Mouse (Mus musculus) neural tube, embryonic 12.5 days (tissue): Measurements from ENCODE around the gene Olfr934. TPM values are rescaled to one million over a fixed set of nuclear protein-coding genes. Genes with fewer than 3 reads are reported as not detected.
A peak's percentile ranks its signal among the peaks of the same experiment; 100 is the strongest.

ENCODE experiments used
- ATAC-seq: fragments of 200-750 bp; cut with Nextera tagmentation; 2 replicates; pipeline ENCODE4 v1.8.0; 2017; ENCODE audit warnings: low read depth, mild to moderate bottlenecking, moderate TSS enrichment, moderate library complexity; ENCODE audit not compliant: low FRiP score
- H3K27ac ChIP-seq: fragments of 300-500 bp; sonication (generic); 2 replicates; pipeline ENCODE4 v1.5.1; 2016
- H3K27me3 ChIP-seq: fragments of 300-500 bp; sonication (generic); replicated peaks from 2 replicates; pipeline ENCODE4 v1.6.1; 2016; ENCODE audit warnings: mild to moderate bottlenecking
- H3K36me3 ChIP-seq: fragments of 300-500 bp; sonication (generic); 2 replicates; pipeline ENCODE4 v1.6.1; 2016; ENCODE audit warnings: mild to moderate bottlenecking
- H3K4me1 ChIP-seq: fragments of 300-500 bp; sonication (generic); 2 replicates; pipeline ENCODE4 v1.6.1; 2016
- H3K4me2 ChIP-seq: fragments of 300-500 bp; sonication (generic); replicated peaks from 2 replicates; pipeline ENCODE4 v1.6.1; 2016; ENCODE audit warnings: mild to moderate bottlenecking
- H3K4me3 ChIP-seq: fragments of 300-500 bp; sonication (generic); 2 replicates; pipeline ENCODE4 v1.5.1; 2016
- H3K9ac ChIP-seq: fragments of 300-500 bp; sonication (generic); 2 replicates; pipeline ENCODE4 v1.6.1; 2016; ENCODE audit warnings: mild to moderate bottlenecking
- H3K9me3 ChIP-seq: fragments of 300-500 bp; sonication (generic); 2 replicates; pipeline ENCODE4 v1.6.1; 2016; ENCODE audit warnings: mild to moderate bottlenecking
- WGBS: fragments of 180-500 bp; shearing (Covaris S2); methylation state at CpG from one replicate; pipeline ENCODE4 v1.1.7; 2016; 5-methylcytosine and 5-hydroxymethylcytosine counted together
- polyA plus RNA-seq: library from polyadenylated mRNA; unstranded; fragments of >200 nt; fragmentation: Nextera tagmentation; extraction: Ambion mirVana; gene quantifications from 2 replicates; pipeline ENCODE4 v1.2.1, GENCODE M21; 2016

Olfr934 gene
- not detected in 2 replicates for polyA plus RNA-seq

- Histone ChIP-seq H3K4me3 (no peak within 1 kb of the TSS), H3K9me3 (no peaks in the 10 kb centered on the region), H3K9ac (no peak within 1 kb of the TSS), H3K36me3 (no peaks in the 10 kb centered on the region), H3K4me2 (no peak within 1 kb of the TSS), H3K4me1 (no peaks in the 10 kb centered on the region), H3K27ac (no peak within 1 kb of the TSS), H3K27me3 (no peaks in the 10 kb centered on the region)
- ATAC-seq = no peak
- 90% methylated on average over 2 of the region's 2 CpGs for WGBS
Measured at GRCm38 (mm10) chr9:38988215-38988614, at the start of gene Olfr934. Gene Olfr934, minus strand, starts transcription at chr9:38988315.

GRCm38 (mm10) chr9:39023277-39023676, 35.2 kb upstream of the Olfr934 start, which contains the start of gene Olfr146:
Gene Olfr146, minus strand, starts transcription at chr9:39023377.
- Histone ChIP-seq H3K4me1 (no peaks in the 10 kb centered on the region), H3K27me3 (no peaks in the 10 kb centered on the region), H3K36me3 (no peaks in the 10 kb centered on the region), H3K9me3 (no peaks in the 10 kb centered on the region), H3K27ac (no peak within 1 kb of the TSS), H3K9ac (no peak within 1 kb of the TSS), H3K4me3 (no peak within 1 kb of the TSS), H3K4me2 (no peak within 1 kb of the TSS)
- 90% methylated on average over 1 of the region's 1 CpGs for WGBS
- no peak for ATAC-seq

GRCm38 (mm10) chr9:38999583-38999982, 11.5 kb upstream of the Olfr934 start, which contains the start of gene Olfr935:
Gene Olfr935, minus strand, starts transcription at chr9:38999683.
- ATAC-seq = no peak
- WGBS = 76% methylated on average over 2 of the region's 2 CpGs

GRCm38 (mm10) chr9:38972013-38972412, 16.1 kb downstream of the Olfr934 start, which contains the start of gene Olfr933:
Gene Olfr933, plus strand, starts transcription at chr9:38972313.
- Histone ChIP-seq H3K4me3 (no peak within 1 kb of the TSS), H3K27me3 (no peaks in the 10 kb centered on the region), H3K9ac (no peak within 1 kb of the TSS), H3K4me1 (no peaks in the 10 kb centered on the region), H3K27ac (no peak within 1 kb of the TSS), H3K9me3 (no peaks in the 10 kb centered on the region), H3K4me2 (no peak within 1 kb of the TSS), H3K36me3 (no peaks in the 10 kb centered on the region)
- WGBS = 78% methylated on average over 4 of the region's 4 CpGs
- no peak for ATAC-seq

More at GRCm38 (mm10) chr9:38999583-38999982, 11.5 kb upstream of the Olfr934 start, which contains the start of gene Olfr935:
- H3K4me3 ChIP-seq = no peak within 1 kb of the TSS
- H3K36me3 ChIP-seq = no peaks in the 10 kb centered on the region
- no peak within 1 kb of the TSS for H3K27ac ChIP-seq
- H3K9ac ChIP-seq = no peak within 1 kb of the TSS
- H3K4me2 ChIP-seq = no peak within 1 kb of the TSS
- H3K27me3 ChIP-seq = no peaks in the 10 kb centered on the region
- no peaks in the 10 kb centered on the region for H3K4me1 ChIP-seq
- no peaks in the 10 kb centered on the region for H3K9me3 ChIP-seq

- H3K4me2 ChIP-seq = no peak overlapping the region
- no peak overlapping the region for H3K9ac ChIP-seq
- no peak overlapping the region for H3K27ac ChIP-seq
- H3K36me3 ChIP-seq = no peaks in the 10 kb centered on the region
- H3K4me1 ChIP-seq = no peaks in the 10 kb centered on the region
- H3K9me3 ChIP-seq = no peaks in the 10 kb centered on the region
- H3K4me3 ChIP-seq = no peak overlapping the region
- 0 out of 2 replicates have a peak, but pooled peaks have one; percentile 50 for ATAC-seq
- 80% methylated on average over 4 of the region's 4 CpGs for WGBS
- H3K27me3 ChIP-seq = no peaks in the 10 kb centered on the region
Measured at GRCm38 (mm10) chr9:38954124-38954416, 34.0 kb downstream of the Olfr934 start.

GRCm38 (mm10) chr9:38953401-38954123, 34.6 kb downstream of the Olfr934 start:
- 55% methylated on average over 7 of the region's 7 CpGs for WGBS
- no peaks in the 10 kb centered on the region for H3K4me1 ChIP-seq
- ATAC-seq = no peak
- H3K36me3 ChIP-seq = no peaks in the 10 kb centered on the region
- no peak overlapping the region for H3K4me3 ChIP-seq
- no peaks in the 10 kb centered on the region for H3K27me3 ChIP-seq
- H3K4me2 ChIP-seq = no peak overlapping the region
- no peak overlapping the region for H3K27ac ChIP-seq
- no peak overlapping the region for H3K9ac ChIP-seq
- H3K9me3 ChIP-seq = no peaks in the 10 kb centered on the region

Other genes starting within 250 kb of the Olfr934 start
- gene Olfr920, start 236.0 kb downstream of the Olfr934 start, polyA plus RNA-seq = not detected in 2 replicates
- gene Olfr921, start 215.2 kb downstream of the Olfr934 start, polyA plus RNA-seq = not detected in 2 replicates
- not detected in 2 replicates for gene Olfr922, start 173.7 kb downstream of the Olfr934 start, polyA plus RNA-seq
- gene Olfr923, start 161.8 kb downstream of the Olfr934 start, polyA plus RNA-seq = not detected in 2 replicates
- gene Olfr924, start 143.9 kb downstream of the Olfr934 start, polyA plus RNA-seq = not detected in 2 replicates
- not detected in 2 replicates for gene Olfr26, start 133.3 kb downstream of the Olfr934 start, polyA plus RNA-seq
- not detected in 2 replicates for gene Olfr926, start 111.2 kb downstream of the Olfr934 start, polyA plus RNA-seq
- gene Olfr930, start 58.5 kb downstream of the Olfr934 start, polyA plus RNA-seq = not detected in 2 replicates
- not detected in 2 replicates for gene Olfr933, start 16.0 kb downstream of the Olfr934 start, polyA plus RNA-seq
- gene Olfr935, start 11.4 kb upstream of the Olfr934 start, polyA plus RNA-seq = not detected in 2 replicates
- not detected in 2 replicates for gene Olfr146, start 35.1 kb upstream of the Olfr934 start, polyA plus RNA-seq
- not detected in 2 replicates for gene Olfr937, start 76.6 kb upstream of the Olfr934 start, polyA plus RNA-seq
- not detected in 2 replicates for gene Olfr938, start 90.6 kb upstream of the Olfr934 start, polyA plus RNA-seq
- not detected in 2 replicates for gene Olfr27, start 139.8 kb upstream of the Olfr934 start, polyA plus RNA-seq
- not detected in 2 replicates for gene Olfr943, start 178.0 kb upstream of the Olfr934 start, polyA plus RNA-seq
- gene Olfr944, start 213.6 kb upstream of the Olfr934 start, polyA plus RNA-seq = not detected in 2 replicates